Mouse (Mus musculus) stomach, embryonic 15.5 days (tissue): ENCODE results near the gene C3ar1. TPM values are rescaled to one million over a fixed set of nuclear protein-coding genes. Genes with fewer than 3 reads are reported as not detected.

ENCODE experiments used
- ATAC-seq: fragments of 200-750 bp; cut with Nextera tagmentation; 2 replicates; pipeline ENCODE4 v1.8.0; 2017; ENCODE audit warnings: low read depth, moderate number of reproducible peaks, moderate TSS enrichment; ENCODE audit not compliant: insufficient read depth, low FRiP score
- H3K27ac ChIP-seq: fragments of 300-500 bp; sonication (generic); 2 replicates; pipeline ENCODE4 v1.5.1; 2015; ENCODE audit warnings: mild to moderate bottlenecking, inconsistent platforms
- H3K27me3 ChIP-seq: fragments of 300-500 bp; sonication (generic); replicated peaks from 2 replicates; pipeline ENCODE4 v1.6.1; 2015; ENCODE audit warnings: inconsistent platforms
- H3K36me3 ChIP-seq: fragments of 300-500 bp; sonication (generic); 2 replicates; pipeline ENCODE4 v1.6.1; 2015; ENCODE audit warnings: inconsistent platforms
- H3K4me1 ChIP-seq: fragments of 300-500 bp; sonication (generic); 2 replicates; pipeline ENCODE4 v1.6.1; 2015; ENCODE audit warnings: inconsistent platforms
- H3K4me2 ChIP-seq: fragments of 300-500 bp; sonication (generic); 2 replicates; pipeline ENCODE4 v1.6.1; 2015; ENCODE audit warnings: mild to moderate bottlenecking, inconsistent platforms
- H3K4me3 ChIP-seq: fragments of 300-500 bp; sonication (generic); replicated peaks from 2 replicates; pipeline ENCODE4 v1.5.1; 2015; ENCODE audit warnings: inconsistent platforms
- H3K9ac ChIP-seq: fragments of 300-500 bp; sonication (generic); 2 replicates; pipeline ENCODE4 v1.6.1; 2015; ENCODE audit warnings: inconsistent platforms
- H3K9me3 ChIP-seq: fragments of 300-500 bp; sonication (generic); 2 replicates; pipeline ENCODE4 v1.6.1; 2016; ENCODE audit warnings: inconsistent platforms
- WGBS: fragments of 180-500 bp; shearing (Covaris S2); methylation state at CpG from one replicate; pipeline ENCODE4 v1.1.7; 2015; 5-methylcytosine and 5-hydroxymethylcytosine counted together
- polyA plus RNA-seq: library from polyadenylated mRNA; unstranded; fragments of >200 nt; fragmentation: Nextera tagmentation; extraction: Ambion mirVana; gene quantifications from 2 replicates; pipeline ENCODE4 v1.2.1, GENCODE M21; 2015

C3ar1 gene
- polyA plus RNA-seq, 1 experiment from 2014 or later, result 2.6 TPM

DNA sequence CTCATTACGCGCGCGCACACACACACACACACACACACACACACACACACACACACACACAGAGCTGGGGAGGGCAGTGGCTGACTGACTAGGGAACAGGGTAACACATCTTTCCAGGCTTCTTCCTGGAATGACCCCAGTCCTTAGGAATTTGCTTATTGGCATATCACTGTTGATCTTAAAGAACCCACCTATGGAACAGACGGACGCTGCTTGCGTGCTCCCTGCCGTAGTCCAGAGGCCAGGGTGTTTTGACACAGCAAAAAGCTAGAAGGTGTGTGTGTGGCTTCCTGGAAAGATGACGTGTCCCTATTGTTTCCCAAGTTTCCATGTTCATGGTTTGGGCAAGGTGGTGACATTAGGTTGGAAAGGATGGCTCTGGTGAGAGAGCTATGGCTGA is 30.8 kb downstream of the C3ar1 start:
- H3K27ac ChIP-seq, result 0 out of 2 replicates have a peak overlapping the region, but pooled peaks have one; percentile 28
- H3K9ac ChIP-seq, result no peak overlapping the region
- no peak overlapping the region for H3K4me2 ChIP-seq
- no peak for ATAC-seq
- no peak overlapping the region for H3K4me3 ChIP-seq
- H3K36me3 ChIP-seq, result peaks cover 9% of the 10 kb centered on the region; the same call in 1 of the 2 replicates
- peaks cover 41% of the 10 kb centered on the region for H3K4me1 ChIP-seq
- no peaks in the 10 kb centered on the region for H3K9me3 ChIP-seq
- no peaks in the 10 kb centered on the region for H3K27me3 ChIP-seq
- whole genome bisulfite sequencing, result 84% methylated on average over 9 of the region's 9 CpGs

DNA sequence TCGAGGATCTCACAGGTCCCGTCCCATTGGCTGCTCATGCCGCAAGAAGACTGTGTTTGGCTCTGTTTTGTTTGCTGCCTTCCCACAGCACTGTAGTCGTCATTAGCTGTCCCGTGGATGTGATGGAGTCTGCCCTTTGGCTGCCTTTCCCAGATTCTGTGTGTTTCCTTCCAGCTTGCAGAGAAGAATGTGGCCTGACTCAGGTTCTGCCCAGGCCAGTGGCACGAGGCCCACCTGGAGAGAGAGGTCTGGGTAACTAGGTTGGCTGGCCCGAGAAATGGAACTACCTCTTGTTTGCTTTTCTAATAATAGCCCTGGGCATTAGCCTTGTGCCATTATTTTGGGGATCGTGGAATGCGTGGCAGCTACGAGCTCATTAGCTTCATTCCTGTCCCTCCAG is 31.9 kb downstream of the C3ar1 start:
- Histone ChIP-seq H3K36me3 (0 out of 2 replicates have a peak, but pooled peaks cover 4% of the 10 kb centered on the region), H3K4me1 (peaks cover 41% of the 10 kb centered on the region), H3K27ac (peak overlapping the region; percentile 8; the same call in 1 of the 2 replicates), H3K9ac (no peak overlapping the region), H3K4me2 (no peak overlapping the region), H3K9me3 (no peaks in the 10 kb centered on the region), H3K27me3 (no peaks in the 10 kb centered on the region), H3K4me3 (no peak overlapping the region)
- no peak for ATAC-seq
- WGBS, result 64% methylated on average over 10 of the region's 10 CpGs

DNA sequence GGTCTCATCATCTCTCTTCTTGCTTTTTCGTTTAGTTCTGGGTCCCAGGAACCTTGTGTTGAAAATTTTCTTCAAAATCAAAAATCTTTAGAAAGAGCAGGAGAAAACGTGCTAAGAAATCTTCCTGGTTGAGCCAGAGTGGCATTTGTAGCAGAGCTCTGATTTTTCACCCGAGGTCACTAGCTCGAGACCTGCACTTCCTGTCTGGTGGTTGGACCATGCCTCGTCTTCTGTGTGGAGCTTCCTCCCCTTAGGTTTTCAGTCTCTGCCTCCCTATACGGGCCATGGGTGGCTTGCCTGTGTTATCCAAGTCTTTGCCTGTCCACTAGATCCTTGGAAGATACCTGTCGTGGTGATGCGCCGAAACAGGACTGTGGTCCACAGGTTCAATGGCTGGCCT is 34.1 kb downstream of the C3ar1 start:
- Histone ChIP-seq H3K9me3 (no peaks in the 10 kb centered on the region), H3K4me1 (peaks cover 41% of the 10 kb centered on the region), H3K36me3 (no peaks in the 10 kb centered on the region), H3K4me3 (peak overlapping the region; percentile 93; the same call in 1 of the 2 replicates), H3K27me3 (no peaks in the 10 kb centered on the region), H3K27ac (no peak overlapping the region), H3K4me2 (peak overlapping the region; percentile 87; the same call in 1 of the 2 replicates), H3K9ac (no peak overlapping the region)
- no peak for ATAC-seq
- WGBS, result 75% methylated on average over 9 of the region's 9 CpGs

DNA sequence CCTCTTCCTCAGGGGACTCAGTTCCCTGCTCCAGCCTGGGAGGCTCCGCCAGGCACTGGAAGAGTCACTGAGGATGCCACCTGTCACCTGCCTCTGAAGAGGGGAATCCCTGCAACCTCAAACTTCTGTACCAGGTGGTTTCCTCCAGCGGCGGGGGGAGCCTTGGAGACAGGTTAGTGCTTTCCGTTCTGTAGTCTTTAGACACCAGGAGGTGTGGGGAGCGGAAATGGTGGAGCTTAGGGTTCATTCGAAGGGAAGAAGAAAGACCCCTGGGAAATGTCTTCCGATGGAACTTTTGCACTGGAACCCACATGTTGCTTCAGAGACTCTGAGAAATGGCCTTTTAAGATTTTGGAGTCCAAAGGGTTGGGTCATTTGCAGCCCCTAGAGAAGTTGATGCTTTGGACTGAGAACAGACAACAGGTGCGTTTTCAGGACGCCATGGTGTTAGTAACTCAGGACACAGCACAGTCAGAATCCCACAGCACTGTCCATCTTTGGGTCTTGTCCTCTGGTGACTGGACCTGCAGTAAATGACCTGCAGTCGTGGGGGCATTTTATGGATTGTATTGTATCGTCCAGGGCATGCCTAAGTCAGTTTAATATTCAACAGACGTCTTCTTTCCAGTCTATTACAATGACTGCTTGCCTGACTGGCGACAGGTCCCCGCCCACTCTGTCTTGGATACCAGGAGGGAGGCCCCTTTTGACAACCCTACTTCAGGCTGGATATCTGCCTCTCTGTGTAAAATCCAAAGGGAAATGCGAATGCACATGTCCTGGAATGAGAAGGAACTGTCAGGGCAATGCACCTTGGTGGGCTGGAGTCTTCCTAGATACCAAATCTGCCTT is 34.9 kb downstream of the C3ar1 start:
- peak overlapping the region; percentile 93 for H3K4me3 ChIP-seq
- H3K4me2 ChIP-seq, result peak overlapping the region; percentile 87
- H3K27ac ChIP-seq, result no peak overlapping the region
- 32% methylated on average over 15 of the region's 15 CpGs for WGBS
- H3K4me1 ChIP-seq, result peaks cover 37% of the 10 kb centered on the region
- ATAC-seq, result no peak
- peak overlapping the region; percentile 96 for H3K9ac ChIP-seq
- no peaks in the 10 kb centered on the region for H3K36me3 ChIP-seq
- H3K9me3 ChIP-seq, result no peaks in the 10 kb centered on the region
- no peaks in the 10 kb centered on the region for H3K27me3 ChIP-seq

DNA sequence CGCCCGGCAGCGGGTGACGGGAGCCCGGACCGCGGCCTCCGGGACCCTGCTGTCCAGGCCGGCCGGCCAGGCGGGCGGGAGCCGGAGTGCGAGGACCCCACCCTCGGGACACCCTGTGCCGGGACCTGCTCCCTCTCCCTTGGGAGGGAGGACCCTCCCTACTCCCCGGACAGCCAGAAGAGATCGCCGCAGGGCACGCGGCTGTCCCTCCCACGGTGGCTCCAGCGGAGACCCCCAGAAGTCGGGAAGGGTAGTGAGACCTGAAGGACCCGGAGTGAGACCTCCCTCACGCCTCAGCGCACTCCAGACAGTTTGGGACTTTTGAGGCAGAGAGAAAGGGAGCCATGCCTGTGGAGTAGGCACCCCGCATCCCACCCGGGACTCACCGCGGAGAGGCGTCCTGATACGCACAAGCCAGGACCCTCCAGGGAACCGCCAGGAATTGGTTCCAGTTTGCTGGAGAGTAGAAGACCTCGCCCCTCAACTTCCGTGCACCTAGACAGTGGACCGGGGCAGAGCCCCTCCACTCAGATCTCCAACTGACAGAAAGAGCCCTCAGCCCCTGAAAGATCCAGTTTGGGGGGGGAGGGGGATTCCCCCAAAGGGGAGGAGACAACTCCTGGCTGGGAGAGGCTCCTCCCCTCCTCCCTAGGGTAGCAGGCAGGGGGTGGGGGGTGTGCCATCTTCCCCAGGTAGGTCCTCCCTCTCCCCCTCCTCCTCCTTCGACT is 35.7 kb downstream of the C3ar1 start:
- Histone ChIP-seq H3K4me1 (peaks cover 30% of the 10 kb centered on the region), H3K27me3 (no peaks in the 10 kb centered on the region), H3K27ac (peak overlapping the region; percentile 81), H3K9ac (peak overlapping the region; percentile 96), H3K4me2 (peak overlapping the region; percentile 87), H3K4me3 (peak overlapping the region; percentile 93), H3K9me3 (no peaks in the 10 kb centered on the region), H3K36me3 (no peaks in the 10 kb centered on the region)
- under 1% methylated on average over 36 of the region's 38 CpGs for WGBS
- ATAC-seq, result peak; percentile 62

DNA sequence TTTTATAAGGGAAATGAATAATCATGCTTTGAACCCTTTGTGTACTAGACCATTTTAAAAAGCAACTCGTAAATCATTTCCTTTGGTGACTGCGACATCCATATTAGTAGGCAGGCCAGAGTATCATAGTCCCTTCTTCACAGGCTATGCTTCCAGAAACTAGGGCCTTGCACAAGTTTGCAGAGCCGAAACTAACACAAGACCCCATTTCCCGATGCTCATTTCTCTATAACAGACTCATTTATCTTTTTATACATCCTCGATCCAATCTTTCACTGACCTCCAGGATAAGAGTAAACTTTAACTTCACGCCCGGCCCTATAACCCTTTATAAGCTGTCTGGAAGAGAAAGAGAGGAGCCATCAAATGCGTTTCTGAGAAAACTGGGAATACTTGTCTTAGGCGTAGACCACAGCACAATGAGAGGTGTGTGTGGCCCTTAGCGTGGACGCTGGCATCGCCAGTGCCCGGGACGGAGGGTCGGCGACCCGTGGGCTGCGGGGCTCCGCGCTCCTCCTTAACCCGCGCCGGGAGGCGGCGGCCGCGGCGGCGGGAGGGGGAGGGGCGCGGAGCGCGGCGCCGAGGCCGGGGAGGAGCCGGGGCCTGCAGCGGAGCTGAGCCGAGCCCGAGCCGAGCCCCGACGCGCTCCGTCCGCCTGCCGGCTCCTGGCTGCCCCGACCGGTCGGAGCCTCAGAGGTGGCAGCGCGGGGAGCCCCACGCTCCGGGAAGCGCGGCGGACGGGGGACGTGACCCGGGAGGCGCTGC is 36.5 kb downstream of the C3ar1 start, which contains the start of gene Foxj2:
Gene Foxj2, plus strand, starts transcription at position 609 of the 765 bp plus-strand sequence.
- H3K4me1 ChIP-seq, result peaks cover 23% of the 10 kb centered on the region

DNA sequence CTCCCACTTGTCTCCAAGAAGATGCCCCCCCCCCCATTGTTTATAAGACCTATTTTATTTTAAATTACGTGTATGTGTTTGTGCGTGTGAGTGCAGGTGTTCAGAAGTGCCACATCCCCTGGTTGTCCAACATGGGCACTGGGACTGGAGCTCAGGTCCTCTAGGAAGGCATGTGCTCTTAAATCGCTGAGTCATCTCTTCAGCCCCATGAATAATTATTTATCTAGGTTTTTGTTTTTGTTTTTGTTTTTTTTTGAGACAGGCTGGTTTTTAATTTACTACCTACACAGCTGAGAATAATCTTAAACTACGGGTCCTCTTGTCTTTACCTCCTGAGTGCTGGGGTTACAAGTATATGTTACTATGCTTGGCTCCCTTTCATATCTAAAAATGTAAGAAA is 42.3 kb downstream of the C3ar1 start:
- H3K9me3 ChIP-seq, result no peaks in the 10 kb centered on the region
- H3K4me1 ChIP-seq, result peaks cover 5% of the 10 kb centered on the region; the same call in 1 of the 2 replicates
- 89% methylated on average over 4 of the region's 4 CpGs for WGBS

More for the DNA sequence above, 36.5 kb downstream of the C3ar1 start, which contains the start of gene Foxj2:
- ATAC-seq, result peak; percentile 88
- Histone ChIP-seq H3K36me3 (no peaks in the 10 kb centered on the region), H3K4me3 (peak within 1 kb of the TSS; percentile 93), H3K9me3 (no peaks in the 10 kb centered on the region), H3K9ac (peak within 1 kb of the TSS; percentile 96), H3K4me2 (peak within 1 kb of the TSS; percentile 87), H3K27ac (peak within 1 kb of the TSS; percentile 81), H3K27me3 (no peaks in the 10 kb centered on the region)
- 2% methylated on average over 56 of the region's 61 CpGs for WGBS

DNA sequence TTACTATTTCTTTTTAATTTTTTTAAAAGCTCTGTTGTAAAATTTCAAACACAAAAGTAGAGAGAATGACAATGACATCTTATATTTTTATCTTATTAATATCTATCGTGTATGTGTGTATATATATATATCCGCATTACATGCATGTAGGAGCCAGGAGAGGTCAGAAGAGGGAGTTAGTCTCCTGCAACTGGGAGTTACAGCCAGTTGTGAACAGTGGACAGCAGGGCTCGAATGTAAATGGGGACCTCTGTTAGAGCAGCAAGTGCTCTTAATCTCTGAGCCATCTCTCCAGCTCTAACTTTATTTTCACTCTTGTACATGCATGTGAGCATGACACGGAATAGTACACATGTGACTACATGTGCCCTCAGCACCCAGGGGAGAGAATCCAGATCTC is 43.2 kb downstream of the C3ar1 start:
- H3K4me2 ChIP-seq, result no peak overlapping the region
- H3K9ac ChIP-seq, result no peak overlapping the region
- ATAC-seq, result no peak
- no peaks in the 10 kb centered on the region for H3K27me3 ChIP-seq
- peaks cover 5% of the 10 kb centered on the region; the same call in 1 of the 2 replicates for H3K4me1 ChIP-seq
- no peaks in the 10 kb centered on the region for H3K36me3 ChIP-seq
- no peak overlapping the region for H3K4me3 ChIP-seq
- WGBS, result 91% methylated on average over 4 of the region's 4 CpGs
- no peak overlapping the region for H3K27ac ChIP-seq
- H3K9me3 ChIP-seq, result no peaks in the 10 kb centered on the region

More for the DNA sequence above, 42.3 kb downstream of the C3ar1 start:
- no peak overlapping the region for H3K4me3 ChIP-seq
- no peaks in the 10 kb centered on the region for H3K36me3 ChIP-seq
- H3K27ac ChIP-seq, result no peak overlapping the region
- H3K4me2 ChIP-seq, result no peak overlapping the region
- H3K27me3 ChIP-seq, result no peaks in the 10 kb centered on the region
- ATAC-seq, result no peak
- H3K9ac ChIP-seq, result no peak overlapping the region

DNA sequence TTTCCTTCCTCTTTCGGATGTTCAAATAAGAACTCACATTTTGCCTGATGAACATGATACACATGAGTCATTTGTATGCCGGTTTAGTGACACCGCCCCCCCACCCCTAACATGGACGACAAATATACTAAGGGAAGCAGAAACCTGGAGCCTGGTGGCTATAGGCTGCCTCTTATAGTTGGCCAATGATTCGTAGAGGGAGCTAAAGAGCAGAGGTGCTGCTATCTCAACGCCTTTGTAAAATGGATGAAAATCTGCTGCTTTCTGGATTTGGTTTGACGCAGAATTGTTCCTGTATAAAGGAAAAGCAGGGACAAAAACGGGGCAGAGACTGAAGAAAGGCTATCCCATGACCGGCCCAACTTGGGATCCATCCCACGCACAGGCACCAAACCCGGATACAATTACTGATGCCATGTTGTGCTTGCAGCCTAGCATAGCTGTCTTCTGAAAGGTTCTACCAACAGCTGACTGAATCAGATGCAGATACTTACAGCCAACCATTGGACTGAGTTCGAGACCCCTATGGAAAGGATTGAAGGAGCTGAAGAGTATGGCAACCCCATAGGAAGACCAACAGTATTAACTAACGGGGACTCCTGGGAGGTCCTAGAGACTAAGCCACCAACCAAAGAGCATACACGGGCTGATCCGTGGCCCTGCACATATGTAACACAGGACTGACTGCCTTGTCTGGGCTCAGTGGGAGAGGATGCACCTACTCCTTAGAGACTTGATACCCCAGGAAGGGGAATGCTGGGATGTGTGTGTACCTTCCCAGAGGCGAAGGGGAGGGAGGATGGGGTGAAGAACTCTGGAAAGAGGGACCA is 44.0 kb downstream of the C3ar1 start:
- Histone ChIP-seq H3K4me2 (peak overlapping the region; percentile 62), H3K36me3 (no peaks in the 10 kb centered on the region), H3K4me1 (peaks cover 5% of the 10 kb centered on the region; the same call in 1 of the 2 replicates), H3K4me3 (peak overlapping the region; percentile 61), H3K9ac (no peak overlapping the region), H3K27me3 (no peaks in the 10 kb centered on the region), H3K27ac (peak overlapping the region; percentile 99), H3K9me3 (no peaks in the 10 kb centered on the region)
- 24% methylated on average over 16 of the region's 16 CpGs for WGBS
- ATAC-seq, result peak; percentile 28; the same call in 1 of the 2 replicates

DNA sequence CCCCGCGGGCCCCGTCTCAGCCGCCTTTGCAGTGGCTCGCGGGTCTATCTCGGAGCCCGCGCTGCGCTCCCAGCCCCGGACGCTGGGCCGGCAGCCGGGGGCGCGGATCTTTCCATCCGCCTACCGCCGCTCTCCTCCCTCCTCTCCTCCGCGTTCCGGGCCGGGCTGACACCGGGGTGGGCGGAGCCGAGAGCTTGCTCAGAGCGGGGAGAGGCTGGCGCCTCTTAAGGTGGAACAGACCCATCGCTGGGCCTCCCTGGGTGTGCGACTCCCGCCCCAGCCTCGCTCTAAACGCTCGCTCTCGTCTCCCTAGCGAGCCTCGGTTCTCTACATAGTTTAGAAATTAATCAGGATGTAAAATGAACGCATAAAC is 44.7 kb downstream of the C3ar1 start:
- Histone ChIP-seq H3K36me3 (no peaks in the 10 kb centered on the region), H3K4me1 (peaks cover 5% of the 10 kb centered on the region; the same call in 1 of the 2 replicates), H3K4me3 (peak overlapping the region; percentile 61), H3K4me2 (peak overlapping the region; percentile 62), H3K27ac (peak overlapping the region; percentile 99), H3K27me3 (no peaks in the 10 kb centered on the region), H3K9me3 (no peaks in the 10 kb centered on the region), H3K9ac (peak overlapping the region; percentile 63)
- under 1% methylated on average over 33 of the region's 38 CpGs for WGBS
- peak; percentile 94 for ATAC-seq
